Mouse (Mus musculus): ENCODE data around the gene Lrrc7. TPM values are rescaled to one million over a fixed set of nuclear protein-coding genes. Genes with fewer than 3 reads are reported as not detected.

Gene Lrrc7
- total RNA-seq, 4 experiments from 2014 or later: 0.19 TPM; not detected in 3

DNA sequence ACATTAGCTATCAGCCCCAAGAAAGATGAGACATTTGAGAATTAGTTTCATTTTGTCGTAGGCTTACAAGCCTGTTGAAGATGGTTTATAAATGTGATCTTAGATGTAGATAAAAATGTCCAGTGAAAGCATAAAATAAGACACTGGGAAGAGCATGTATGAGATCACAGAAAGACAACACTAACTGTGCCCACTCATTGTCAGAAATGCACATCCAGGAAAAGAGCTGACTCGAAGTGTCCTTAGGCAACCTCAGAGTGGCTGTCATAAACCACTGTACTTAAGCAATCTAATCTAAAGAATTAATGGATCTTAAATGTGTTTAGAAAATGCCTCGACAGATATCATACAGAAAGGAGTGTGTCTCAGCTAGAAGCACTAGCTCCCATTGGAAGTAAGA is 196.2 kb downstream of the Lrrc7 start:
- DNase-seq (ENCODE audit: low spot score in 2 of 2): no peak

DNA sequence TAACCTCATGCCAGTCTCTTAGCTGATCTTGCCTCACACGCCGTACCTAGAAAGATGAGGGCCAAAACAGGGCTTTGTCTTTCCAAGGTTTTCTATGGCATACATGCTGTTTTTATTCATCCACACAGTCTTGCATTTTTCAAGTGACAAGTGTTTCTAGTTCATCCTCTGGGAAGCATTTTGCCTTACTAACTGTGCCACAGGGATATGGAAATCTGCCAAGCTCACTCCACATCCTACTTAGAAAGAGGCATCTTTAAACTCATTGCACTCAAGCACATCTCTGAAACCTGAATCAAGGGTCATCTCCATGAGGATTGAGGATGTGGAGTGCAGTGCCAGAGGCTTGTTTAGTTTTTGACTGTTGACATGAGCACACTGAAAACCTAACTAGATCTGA is 199.9 kb downstream of the Lrrc7 start:
- no peak for DNase-seq (ENCODE audit: low spot score in 2 of 2)

DNA sequence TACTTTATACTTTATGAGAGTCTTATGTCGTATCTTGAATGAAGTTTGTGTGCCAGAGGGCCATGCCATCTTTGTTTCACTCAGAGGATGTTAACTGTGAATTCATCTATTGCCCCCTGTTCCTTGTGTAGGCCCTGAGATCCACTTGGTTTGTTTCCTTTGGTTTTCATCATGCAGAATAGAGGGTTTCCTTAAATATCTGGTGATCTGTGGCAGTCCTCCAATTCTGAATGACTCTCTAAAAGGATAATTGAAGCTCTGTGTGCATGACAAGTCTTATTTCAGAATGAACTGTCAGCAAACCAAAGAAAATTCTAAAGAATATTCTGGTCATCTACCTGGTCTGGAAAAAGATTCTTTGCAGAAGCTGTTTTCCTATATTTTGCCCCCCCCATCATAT is 205.3 kb downstream of the Lrrc7 start:
- DNase-seq (ENCODE audit: low spot score in 2 of 2): no peak

DNA sequence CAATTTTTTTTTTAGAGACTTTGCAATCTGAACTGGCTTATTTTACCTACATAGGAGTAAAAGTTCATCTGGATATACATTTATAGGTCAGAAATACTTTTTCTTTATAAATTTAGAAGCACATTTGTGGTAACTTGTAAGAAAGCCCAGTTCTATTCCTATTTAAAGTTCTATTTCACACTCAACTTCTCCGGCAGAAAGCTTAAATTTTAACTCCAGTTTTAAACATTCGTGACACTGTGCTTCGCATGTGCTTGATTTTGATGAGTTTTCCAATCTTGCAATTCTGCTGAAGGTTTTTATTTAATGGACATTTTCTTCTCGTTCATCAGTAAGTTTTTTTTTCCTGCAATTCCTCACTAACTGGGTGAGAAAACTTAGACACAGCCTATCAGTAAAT is 205.8 kb downstream of the Lrrc7 start:
- DNase-seq (ENCODE audit: low spot score in 2 of 2): no peak

DNA sequence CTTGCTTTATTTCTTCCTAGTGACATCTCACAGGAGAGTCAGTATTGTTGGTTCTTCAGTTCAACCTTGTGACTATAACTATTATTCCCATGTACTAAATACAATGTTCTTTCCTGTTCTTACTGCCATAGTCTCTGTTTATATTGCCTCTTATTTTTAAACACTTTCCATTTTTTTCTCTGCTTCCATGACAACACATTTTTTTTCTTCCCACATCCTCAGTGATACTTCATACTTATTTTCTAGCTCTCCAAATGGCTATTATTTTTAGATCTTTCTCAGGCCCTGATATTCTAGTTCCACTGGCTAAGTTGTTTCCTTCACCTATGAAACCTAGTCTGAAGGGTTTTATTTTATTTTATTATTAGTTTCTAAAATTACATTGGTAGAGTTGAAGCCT is 221.2 kb downstream of the Lrrc7 start:
- no peak for DNase-seq (ENCODE audit: low spot score in 2 of 2)

DNA sequence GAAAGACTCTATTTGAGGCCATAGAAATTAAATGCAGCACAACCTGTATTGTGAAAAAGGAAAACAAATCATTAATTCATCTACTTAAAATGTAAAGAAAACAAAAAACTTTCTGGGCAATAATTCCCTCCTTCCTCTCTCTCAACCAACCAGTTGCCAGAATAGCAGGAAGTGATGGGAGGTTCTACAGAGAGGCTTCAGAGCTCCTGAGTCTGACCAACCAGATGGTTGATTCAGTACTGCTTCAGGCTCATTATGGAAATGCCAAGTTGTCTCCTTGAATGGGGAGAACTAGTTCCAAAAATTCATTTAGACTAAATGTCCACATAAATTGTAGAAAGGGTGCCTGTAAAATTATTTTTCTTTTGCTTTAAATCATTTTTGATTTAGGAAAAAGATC is 231.9 kb downstream of the Lrrc7 start:
- DNase-seq (ENCODE audit: low spot score in 2 of 2): no peak

DNA sequence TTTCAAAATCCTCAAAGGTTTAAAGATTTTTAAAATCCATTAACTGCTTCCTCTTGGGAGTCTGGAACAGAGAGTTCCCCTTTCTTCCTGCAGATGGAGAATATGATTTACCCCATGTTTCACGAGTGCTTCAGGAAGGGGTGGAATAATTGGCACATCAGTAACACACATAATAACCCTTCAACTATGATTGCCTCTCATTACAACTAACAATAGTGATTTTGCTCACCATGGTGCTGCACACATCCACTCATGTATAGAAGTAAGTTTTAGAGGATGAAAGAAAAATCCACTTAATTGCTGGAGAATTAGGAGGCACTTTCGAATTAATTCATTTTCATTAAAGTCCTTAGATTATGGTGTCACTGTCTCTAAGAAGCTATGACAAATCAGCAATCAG is 251.6 kb downstream of the Lrrc7 start:
- no peak for DNase-seq (ENCODE audit: low spot score in 2 of 2)

DNA sequence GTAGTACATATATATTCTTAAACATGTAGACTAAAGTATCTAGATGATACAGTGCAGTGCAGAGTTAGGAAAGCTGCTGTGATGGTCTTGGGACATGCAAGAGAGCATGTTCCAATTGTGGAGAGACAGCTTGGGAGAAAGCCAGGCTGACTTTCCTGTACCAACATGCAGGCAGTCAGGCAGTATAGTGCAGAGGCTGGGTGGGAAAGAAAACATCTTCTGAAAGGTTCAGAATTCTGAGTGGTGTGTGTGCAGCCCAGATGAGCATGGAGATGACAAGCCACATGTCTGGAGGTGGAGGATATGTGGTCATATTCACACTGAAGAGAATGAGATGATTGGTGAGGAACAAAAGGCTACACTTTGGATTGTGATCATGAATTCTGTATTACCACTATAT is 254.6 kb downstream of the Lrrc7 start:
- DNase-seq (ENCODE audit: low spot score in 2 of 2): no peak

DNA sequence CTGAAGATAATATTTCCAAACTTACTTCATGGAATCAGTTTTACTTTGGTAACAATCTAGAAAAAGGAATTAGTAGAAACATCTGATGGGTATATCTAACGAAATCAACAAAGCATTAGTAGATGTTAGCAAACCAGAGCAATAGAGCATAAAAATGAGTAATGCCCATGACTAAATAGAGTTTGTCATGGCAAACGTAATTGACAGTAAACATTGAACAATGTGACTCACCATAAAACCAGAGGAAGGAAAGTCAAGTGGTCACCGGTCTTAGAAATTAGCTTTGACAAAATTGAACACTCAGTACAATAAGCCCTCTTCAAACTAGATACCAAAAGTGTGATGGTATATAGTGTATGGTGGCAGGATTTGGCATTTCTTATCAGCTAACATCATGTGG is 263.3 kb downstream of the Lrrc7 start:
- no peak for DNase-seq (ENCODE audit: low spot score in 2 of 2)

DNA sequence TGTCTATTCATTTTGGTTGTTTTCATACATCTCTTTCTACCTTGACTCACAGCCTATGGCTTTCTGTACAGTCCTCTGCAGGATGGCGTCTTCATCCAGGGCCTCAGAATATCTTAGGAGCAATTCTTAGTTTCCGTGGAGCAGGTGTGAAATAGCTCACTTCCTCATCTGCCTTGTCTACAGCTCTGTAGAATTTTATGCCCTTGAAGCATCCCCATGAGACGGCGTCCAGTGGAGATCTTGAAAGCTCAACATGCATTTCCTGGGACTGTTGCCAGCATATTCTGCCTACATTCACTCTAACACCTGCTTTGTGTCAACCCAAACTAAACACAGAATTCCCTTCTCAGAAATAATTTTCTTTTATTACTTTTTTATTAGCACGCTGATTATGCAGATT is 267.0 kb downstream of the Lrrc7 start:
- DNase-seq (ENCODE audit: low spot score in 2 of 2): no peak

DNA sequence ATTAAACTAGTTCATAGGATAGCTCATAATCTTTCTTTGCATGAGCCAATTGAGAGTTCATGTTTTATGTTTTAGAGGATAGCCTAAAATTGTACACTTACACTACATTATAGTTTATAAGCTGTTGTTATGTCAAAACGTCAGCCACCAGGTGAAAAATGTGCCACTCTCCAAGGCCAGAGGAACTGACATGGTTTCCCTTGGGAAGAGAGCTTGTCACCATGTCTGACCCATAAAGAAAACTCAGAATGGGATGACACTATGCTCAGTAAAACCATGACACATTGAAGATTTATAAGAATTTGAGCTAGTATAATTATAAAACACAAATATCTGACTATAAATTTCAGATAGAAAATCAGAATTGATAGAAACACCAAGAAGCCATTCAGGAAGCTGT is 277.6 kb downstream of the Lrrc7 start:
- DNase-seq (ENCODE audit: low spot score in 2 of 2): no peak

DNA sequence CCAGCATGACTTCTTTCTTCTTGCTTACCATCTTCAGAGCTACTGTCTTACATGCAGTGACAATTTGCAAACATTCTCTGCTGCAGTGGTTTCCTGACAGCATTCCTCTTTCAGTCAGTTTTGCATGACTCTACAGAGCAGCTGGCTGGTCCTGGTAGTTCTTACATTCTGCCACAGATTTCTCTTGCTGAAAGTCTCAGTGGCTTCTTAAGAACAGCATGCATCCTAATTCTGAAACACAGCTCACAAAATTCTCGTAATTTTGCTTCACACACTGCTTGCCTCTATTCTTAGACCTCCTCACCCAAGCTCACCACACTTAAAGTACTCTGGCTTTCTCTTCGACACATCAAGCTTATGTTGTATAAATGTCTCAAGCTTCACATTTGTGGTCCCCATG is 283.4 kb downstream of the Lrrc7 start:
- DNase-seq (ENCODE audit: low spot score in 2 of 2): no peak

DNA sequence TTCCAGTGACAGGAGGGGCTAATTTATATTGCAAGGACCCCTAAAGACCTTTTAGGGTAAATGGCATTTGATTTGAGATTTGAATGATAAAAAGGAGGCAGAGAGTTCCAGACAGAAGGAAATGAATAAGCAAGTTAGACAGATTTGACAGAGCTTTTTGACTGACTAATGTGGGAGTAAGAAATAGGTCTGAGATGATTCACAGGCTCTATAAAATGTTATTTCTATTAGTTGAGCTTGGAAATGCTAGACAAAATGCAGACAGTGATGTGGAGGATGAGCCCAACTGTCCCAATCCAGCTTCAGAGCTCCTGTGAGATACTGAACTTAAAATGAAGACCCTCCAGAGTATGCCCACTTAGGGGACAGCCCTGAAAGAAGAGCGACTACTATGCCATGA is 289.3 kb downstream of the Lrrc7 start:
- DNase-seq (ENCODE audit: low spot score in 2 of 2): no peak

DNA sequence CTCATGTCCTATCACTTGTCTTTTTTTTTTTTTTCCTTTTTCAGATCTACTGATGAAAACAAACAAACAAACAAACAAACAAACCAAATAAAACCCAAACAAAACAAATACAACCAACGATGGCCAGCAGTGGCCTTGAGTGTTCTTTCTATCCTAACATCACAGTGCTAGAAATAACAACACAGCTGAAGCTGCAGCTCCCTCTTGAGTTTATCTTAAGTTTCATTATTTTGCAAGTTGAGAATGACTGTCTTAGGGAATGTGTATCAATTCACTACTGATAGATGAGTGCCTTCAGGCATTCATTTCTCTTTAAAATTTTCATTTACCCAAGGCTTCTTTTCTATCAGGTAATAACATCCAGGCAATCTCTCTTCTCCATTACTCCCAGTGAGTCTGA is 291.1 kb downstream of the Lrrc7 start:
- no peak for DNase-seq (ENCODE audit: low spot score in 2 of 2)

DNA sequence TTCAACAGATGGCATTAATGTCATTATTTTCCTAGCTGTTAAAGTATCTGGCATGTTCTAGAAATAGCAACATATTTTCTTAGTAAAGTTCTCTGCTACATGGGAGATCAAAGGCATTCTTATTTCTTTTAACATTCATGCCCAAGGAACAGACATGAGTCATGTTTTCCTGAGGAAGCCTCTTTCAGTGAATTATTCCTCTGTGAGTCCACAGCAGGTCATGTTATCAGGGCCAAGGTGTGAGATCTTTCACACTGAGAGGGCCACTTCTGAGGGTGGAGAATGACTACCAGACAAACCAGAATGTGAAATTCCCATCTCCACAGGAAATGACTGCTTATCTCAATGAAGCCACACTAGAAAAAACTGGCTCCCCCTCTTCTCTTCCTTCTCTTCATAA is 309.4 kb downstream of the Lrrc7 start:
- DNase-seq (ENCODE audit: low spot score in 2 of 2): no peak

DNA sequence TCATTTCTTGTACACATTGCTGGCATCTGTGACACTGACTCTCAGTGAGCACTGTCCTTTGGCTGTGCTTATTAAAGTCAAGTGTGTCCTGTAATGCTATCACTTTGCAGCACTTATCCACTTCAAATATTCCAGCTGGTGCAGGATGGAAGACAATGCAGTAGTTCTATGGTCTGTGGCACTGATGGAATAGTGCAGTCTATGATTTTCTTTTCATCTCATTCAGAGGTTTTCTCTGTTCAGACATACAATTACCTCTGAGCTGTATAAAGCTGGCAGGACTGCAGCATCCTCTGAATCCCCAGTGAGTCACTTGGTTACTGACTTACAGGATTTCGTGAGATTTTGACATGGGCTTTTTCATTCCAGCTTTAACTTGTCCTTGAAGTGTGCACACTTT is 314.3 kb downstream of the Lrrc7 start:
- DNase-seq (ENCODE audit: low spot score in 2 of 2): no peak

DNA sequence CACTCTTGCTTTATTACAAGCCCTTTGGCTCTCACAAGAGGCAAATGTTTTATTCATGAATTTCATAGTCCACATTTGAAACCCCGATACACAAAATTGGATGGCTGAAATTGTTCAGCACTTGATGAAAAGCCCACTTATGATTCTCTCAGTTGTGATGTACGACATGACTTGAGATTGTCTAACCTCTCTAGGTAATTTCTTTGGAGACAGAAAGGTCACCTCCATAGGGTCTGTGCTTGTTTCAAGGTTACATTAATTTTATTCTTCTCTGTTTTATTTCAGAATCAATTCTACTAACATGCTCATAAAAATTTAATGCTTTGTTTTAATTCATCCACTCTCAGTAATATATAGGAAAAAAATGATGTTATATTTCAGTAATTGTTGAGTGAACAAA is 351.4 kb downstream of the Lrrc7 start:
- DNase-seq (ENCODE audit: low spot score in 2 of 2): no peak

DNA sequence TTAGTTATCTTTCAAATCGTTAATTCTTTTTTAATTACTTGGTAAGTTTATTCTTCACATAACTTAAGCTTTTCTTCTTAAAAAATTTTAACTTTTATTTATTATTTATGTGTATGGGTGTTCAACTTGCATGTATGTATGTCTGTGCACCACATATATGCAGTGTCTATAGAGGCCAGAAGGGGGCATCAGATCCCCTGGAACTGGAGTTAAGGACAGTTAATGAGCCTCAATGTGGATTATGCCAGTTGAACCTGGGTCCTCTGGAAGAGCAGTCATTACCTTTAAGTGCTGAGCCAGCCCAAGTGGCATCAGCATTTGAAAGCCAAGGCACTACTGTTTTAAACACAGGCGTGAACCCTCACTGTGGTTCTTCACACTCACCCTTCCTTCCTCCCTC is 352.0 kb downstream of the Lrrc7 start:
- DNase-seq (ENCODE audit: low spot score in 2 of 2): no peak

DNA sequence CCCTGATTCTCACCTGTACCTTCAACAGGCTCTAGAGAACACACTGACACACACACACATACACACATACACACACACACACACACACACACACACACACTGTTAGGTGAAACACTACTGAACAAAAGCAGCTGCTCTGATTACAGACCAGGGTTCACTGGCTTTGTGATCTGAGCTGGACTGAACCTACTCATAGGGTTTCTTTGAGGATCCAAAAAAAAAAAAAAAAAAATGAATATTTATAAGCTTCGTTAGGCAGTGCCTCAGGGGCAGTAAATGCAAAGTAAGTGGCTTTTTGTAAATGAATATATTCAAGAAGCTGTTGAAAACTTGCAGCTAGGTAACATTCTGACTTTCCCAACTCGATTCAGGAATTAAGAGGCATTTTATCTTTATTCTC is 354.2 kb downstream of the Lrrc7 start:
- DNase-seq (ENCODE audit: low spot score in 2 of 2): no peak

DNA sequence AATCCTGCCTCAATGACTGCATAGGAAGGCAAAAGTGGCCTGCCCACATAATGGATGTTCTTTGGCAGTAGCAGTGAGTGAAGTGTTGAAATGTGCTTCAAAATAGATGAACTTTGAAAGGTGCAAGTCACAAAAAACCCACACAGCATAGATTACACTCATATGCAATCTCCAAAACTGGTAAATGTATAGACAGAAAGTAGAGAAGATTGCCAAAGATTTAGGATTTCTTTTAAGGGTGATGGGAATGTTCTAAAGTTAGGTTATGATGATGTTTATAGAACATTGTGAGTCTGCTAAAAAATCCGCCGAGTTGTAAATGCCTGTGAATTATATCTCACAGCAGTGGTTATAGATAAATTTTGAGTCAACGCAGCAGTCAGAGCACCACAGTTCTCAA is 359.2 kb downstream of the Lrrc7 start:
- no peak for DNase-seq (ENCODE audit: low spot score in 2 of 2)

DNA sequence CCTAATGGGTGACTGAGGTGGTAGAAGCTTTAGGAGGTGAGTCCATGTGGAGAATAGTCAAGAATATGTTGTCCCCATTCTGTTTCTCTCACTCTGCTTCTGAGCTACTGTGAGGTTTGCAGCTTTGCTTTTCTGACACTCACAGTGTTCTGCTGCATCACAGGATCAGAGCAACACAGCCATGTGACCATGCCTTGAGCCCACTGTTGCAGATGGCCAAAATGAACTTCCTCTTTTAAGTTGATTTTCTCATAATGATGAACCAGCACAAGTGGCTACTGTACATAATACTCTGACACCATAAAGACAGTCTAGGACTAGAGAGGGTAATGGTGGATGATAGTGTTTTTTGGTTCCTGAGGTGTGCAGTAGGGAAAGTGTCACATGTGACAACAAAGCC is 366.6 kb downstream of the Lrrc7 start:
- no peak for DNase-seq (ENCODE audit: low spot score in 2 of 2)

DNA sequence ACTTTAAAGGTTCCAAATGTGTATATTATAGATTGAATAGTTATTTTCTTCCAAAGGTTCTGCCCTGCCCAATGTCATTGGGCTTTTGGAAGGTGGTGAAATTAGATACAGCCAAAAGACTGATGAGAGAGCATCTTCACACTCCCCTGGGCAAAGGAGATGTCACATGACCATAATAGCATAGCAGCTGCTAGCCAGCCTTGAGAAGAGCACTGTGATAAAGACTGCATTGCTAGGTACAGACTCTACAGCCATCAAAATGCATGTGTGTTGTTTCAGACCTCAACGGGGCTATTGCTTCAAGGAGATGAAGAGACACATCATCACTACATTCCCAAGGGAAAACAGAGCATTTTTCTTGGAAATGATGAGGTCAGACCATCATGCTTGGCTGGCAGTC is 368.8 kb downstream of the Lrrc7 start:
- DNase-seq (ENCODE audit: low spot score in 2 of 2): no peak

DNA sequence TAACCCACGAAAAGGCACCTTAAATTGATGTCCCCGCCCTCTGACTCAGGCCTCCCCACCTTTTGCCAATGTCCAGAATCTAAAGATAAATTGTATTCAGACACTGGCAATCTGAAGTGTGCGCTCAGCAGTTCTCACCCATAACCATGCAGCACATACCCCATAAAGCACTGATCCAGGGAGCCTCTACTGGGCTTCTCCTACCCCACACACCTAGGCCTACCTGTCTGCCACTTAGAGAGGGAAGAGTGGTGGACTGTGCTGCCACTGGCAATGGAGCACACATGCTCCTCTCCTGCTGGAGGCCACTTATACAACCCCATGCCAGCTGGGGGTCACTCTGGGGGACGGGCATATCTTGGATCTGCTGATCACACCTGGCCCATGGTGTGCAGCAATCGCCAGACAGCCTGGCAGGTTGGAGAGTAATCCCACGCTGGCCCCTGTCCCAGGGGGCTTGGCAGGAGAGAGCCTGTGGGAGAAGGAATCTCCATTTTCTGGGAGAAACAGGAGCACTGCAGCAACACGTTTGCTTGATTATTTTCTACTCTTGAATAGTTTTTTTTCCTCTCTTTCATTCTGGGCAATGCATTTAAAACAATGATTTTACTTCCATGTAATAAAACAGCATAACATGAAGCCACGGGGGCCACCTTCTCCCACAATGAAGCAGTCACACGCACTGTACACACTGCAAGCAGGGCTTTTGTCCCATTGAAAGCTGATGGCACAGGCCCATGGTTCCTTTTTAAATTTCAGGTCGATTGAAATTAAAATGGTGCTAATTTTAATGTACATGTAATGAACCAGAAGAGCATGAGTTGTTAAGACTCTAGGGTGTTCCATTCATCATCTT is 386.9 kb downstream of the Lrrc7 start:
- DNase-seq (ENCODE audit: low spot score in 2 of 2): no peak

DNA sequence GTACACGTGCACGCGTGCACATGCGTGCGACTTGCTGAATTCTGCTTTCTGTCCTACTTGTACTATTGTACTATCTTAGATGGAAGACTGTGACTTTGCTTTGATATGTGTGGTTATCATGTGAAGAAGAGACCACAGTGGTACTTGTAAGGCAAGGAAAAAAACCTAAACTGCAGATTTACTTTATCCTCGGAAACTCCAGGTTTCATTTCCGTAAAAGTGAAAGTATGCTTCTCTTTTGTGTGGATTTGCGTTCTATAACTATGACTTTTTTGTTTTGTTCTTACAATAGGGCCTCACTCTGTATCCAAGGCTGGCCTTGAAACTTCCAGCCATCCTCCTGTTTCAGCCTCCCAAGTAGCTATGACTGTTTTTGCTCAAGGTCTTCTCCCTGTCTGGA is 392.8 kb downstream of the Lrrc7 start:
- DNase-seq (ENCODE audit: low spot score in 2 of 2): no peak

Measured in gastrocnemius, adult 8-10 months (tissue).